8 mouse cellular contexts compared by ENCODE assay signal in the genomic region with DNA sequence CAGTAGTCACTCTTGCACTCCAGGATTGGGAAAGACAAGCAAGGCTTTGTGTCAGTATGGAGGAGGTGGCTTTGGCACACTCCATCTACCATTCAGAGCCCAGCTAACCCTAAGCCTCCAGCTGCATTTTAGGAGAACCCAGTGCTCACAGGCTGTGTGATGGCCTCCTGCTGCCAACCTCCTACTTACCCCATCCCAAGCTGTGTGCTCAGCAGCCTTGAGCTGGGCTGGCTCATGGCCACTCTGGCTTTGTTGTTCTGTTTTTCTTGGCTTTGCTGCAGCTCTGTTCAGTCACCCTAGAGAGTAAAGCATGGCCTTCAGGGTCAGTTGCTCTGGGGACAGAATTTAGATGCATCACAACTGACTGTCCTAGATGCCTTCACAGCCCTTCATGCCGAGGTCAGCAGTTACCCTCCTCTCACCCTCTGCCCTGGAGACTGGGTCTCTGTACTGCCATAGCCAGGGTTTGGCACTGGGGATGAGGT. TPM values are rescaled to one million over a fixed set of nuclear protein-coding genes. Genes with fewer than 3 reads are reported as not detected.
DNase-seq lines count a peak whose midpoint lies in the region; TF ChIP-seq lines count a peak whose summit lies in the region.
"Had no signal": no experiment of that assay in that cellular context is flagged by ENCODE, and none has a peak within 500 bp of the region (broad histone marks: within the 10 kb centered on the region; RNA-seq: fewer than 3 reads in every experiment).

No protein-coding gene starts in this region.

- no peak overlapping the region for H3K4me3 ChIP-seq in cortical plate, adult 2 months (ENCODE audit: insufficient read depth, low read length)
- H3K4me3 ChIP-seq: limb, embryonic 12.5 days had no signal

- peaks cover 3% of the 10 kb centered on the region; the same call in 1 of the 2 replicates for H3K4me1 ChIP-seq in cortical plate, adult 2 months (ENCODE audit: control insufficient read depth, insufficient read depth, low read length)
- H3K4me1 ChIP-seq: limb, embryonic 12.5 days had no signal

- intact Hi-C loops in left cerebral cortex, postnatal 4 days (cut with DNase I) = no loop called here

- H3K27ac ChIP-seq in cortical plate, adult 2 months (ENCODE audit: insufficient read depth, low read length) = peak overlapping the region; percentile 75
- H3K27ac ChIP-seq: limb, embryonic 12.5 days had no signal

- TF ChIP-seq CTCF in cortical plate, adult 2 months (IDR thresholded peaks at IDR 0.05; ENCODE audit: extremely low read depth, insufficient read depth, low read length) = no peak

- DNase-seq in 3T3-L1 (ENCODE audit: low read depth, low spot score) (peak; percentile 50), NIH3T3 (ENCODE audit: low read depth) (peak; percentile 75)
- peak; percentile 76 to 82 for DNase-seq in kidney, adult 8-10 months
- peak; percentile 50 for DNase-seq in left cerebral cortex, postnatal 4 days
- peak; percentile 44 for DNase-seq in right cerebral cortex, postnatal 4 days
- no peak for DNase-seq in thymus, postnatal 25 days

- no peak for TF ChIP-seq POLR2A in cortical plate, adult 2 months (IDR thresholded peaks at IDR 0.05; ENCODE audit: extremely low read depth, insufficient read depth, low read length)

RNA-seq across cellular contexts. Expression of a gene that starts 12.7 kb away (rescaled TPM):
- 0.36 and 0.40 TPM in 2 replicates for polyA plus RNA-seq in cortical plate, adult 2 months (2012; rRNA removed)
- total RNA-seq in left cerebral cortex, postnatal 4 days (2021) = under 1 TPM; 0.56 to 0.76 TPM
- polyA plus RNA-seq: limb, embryonic 12.5 days had no signal

RNA-seq across cellular contexts. Expression of a gene that starts 24.4 kb away (rescaled TPM):
- 4.3 and 4.4 TPM in 2 replicates for polyA plus RNA-seq in cortical plate, adult 2 months (2012; rRNA removed)
- under 1 TPM; 0.36 to 0.52 TPM for total RNA-seq in left cerebral cortex, postnatal 4 days (2021)
- polyA plus RNA-seq: limb, embryonic 12.5 days had no signal

RNA-seq across cellular contexts. Expression of a gene that starts 35.5 kb away (rescaled TPM):
- polyA plus RNA-seq in cortical plate, adult 2 months (2012; rRNA removed) = 6.7 and 7.1 TPM in 2 replicates
- under 1 TPM; 0.40 to 0.60 TPM for total RNA-seq in left cerebral cortex, postnatal 4 days (2021)
- polyA plus RNA-seq: limb, embryonic 12.5 days had no signal

RNA-seq across cellular contexts. Expression of a gene that starts 35.5 kb away (rescaled TPM):
- polyA plus RNA-seq in cortical plate, adult 2 months (2012; rRNA removed) = 1.6 and 2.8 TPM in 2 replicates
- total RNA-seq in left cerebral cortex, postnatal 4 days (2021) = under 1 TPM in 1 of 2 experiments, not detected in 1; 0.40 TPM
- polyA plus RNA-seq: limb, embryonic 12.5 days had no signal

RNA-seq across cellular contexts. Expression of a gene that starts 48.4 kb away (rescaled TPM):
- 11.6 and 12.0 TPM in 2 replicates for polyA plus RNA-seq in cortical plate, adult 2 months (2012; rRNA removed)
- 1 to 10 TPM; 3.6 to 4.7 TPM for total RNA-seq in left cerebral cortex, postnatal 4 days (2021)
